Comparison of ENCODE assay signal across 18 mouse cellular contexts in genomic region chr11:84344522-84345236, GRCm38 (mm10).
DNase-seq lines count a peak whose midpoint lies in the region; ATAC-seq and TF ChIP-seq lines count a peak whose summit lies in the region.
"Had no signal": no experiment of that assay in that cellular context is flagged by ENCODE, and none has a peak within 500 bp of the region (broad histone marks: within the 10 kb centered on the region; RNA-seq: fewer than 3 reads in every experiment).

No protein-coding gene starts in this region.

- no peak overlapping the region for H3K4me3 ChIP-seq in embryonic facial prominence, embryonic 14.5 days (ENCODE audit: low read depth, low read length)
- no peak overlapping the region for H3K4me3 ChIP-seq in embryonic facial prominence, embryonic 10.5 days
- H3K4me3 ChIP-seq in heart, embryonic 13.5 days = no peak overlapping the region
- H3K4me3 ChIP-seq in limb, embryonic 14.5 days (replicated peaks; ENCODE audit: low read length) = no peak overlapping the region
- no peak overlapping the region for H3K4me3 ChIP-seq in limb, embryonic 10.5 days
- H3K4me3 ChIP-seq in myocyte = no peak overlapping the region
- H3K4me3 ChIP-seq: kidney, embryonic 15.5 days; limb, embryonic 15.5 days had no signal

- H3K4me2 ChIP-seq in embryonic facial prominence, embryonic 14.5 days (ENCODE audit: low read depth, low read length) = no peak overlapping the region
- H3K4me2 ChIP-seq in heart, embryonic 13.5 days = peak overlapping the region; percentile 44
- no peak overlapping the region for H3K4me2 ChIP-seq in limb, embryonic 14.5 days (replicated peaks; ENCODE audit: low read depth, low read length, severe bottlenecking)
- H3K4me2 ChIP-seq in myocyte (ENCODE audit: low read depth) = peak overlapping the region; percentile 25
- H3K4me2 ChIP-seq: kidney, embryonic 15.5 days; limb, embryonic 15.5 days had no signal

- peak overlapping the region; percentile 39; the same call in 1 of the 2 replicates for H3K27ac ChIP-seq in embryonic facial prominence, embryonic 14.5 days (replicated peaks; ENCODE audit: low read depth, low read length)
- no peak overlapping the region for H3K27ac ChIP-seq in embryonic facial prominence, embryonic 10.5 days (replicated peaks)
- H3K27ac ChIP-seq in heart, embryonic 13.5 days (replicated peaks) = peak overlapping the region; percentile 66
- no peak overlapping the region for H3K27ac ChIP-seq in limb, embryonic 14.5 days (replicated peaks; ENCODE audit: low read depth, low read length)
- no peak overlapping the region for H3K27ac ChIP-seq in limb, embryonic 10.5 days
- H3K27ac ChIP-seq: kidney, embryonic 15.5 days; limb, embryonic 15.5 days had no signal

- WGBS in embryonic facial prominence, embryonic 14.5 days = 61% methylated on average over 6 of the region's 6 CpGs
- WGBS in embryonic facial prominence, embryonic 10.5 days = 79% methylated on average over 6 of the region's 6 CpGs
- WGBS in heart, embryonic 13.5 days = 41% methylated on average over 6 of the region's 6 CpGs
- 74% methylated on average over 6 of the region's 6 CpGs for WGBS in limb, embryonic 14.5 days
- WGBS in limb, embryonic 10.5 days = 89% methylated on average over 6 of the region's 6 CpGs

- H3K9me3 ChIP-seq in embryonic facial prominence, embryonic 14.5 days (ENCODE audit: control insufficient read depth, low read length) = no peaks in the 10 kb centered on the region
- no peaks in the 10 kb centered on the region for H3K9me3 ChIP-seq in embryonic facial prominence, embryonic 10.5 days
- H3K9me3 ChIP-seq in heart, embryonic 13.5 days = no peaks in the 10 kb centered on the region
- H3K9me3 ChIP-seq in limb, embryonic 14.5 days (ENCODE audit: control insufficient read depth, low read length) = no peaks in the 10 kb centered on the region
- no peaks in the 10 kb centered on the region for H3K9me3 ChIP-seq in limb, embryonic 10.5 days (replicated peaks)
- H3K9me3 ChIP-seq: kidney, embryonic 15.5 days; limb, embryonic 15.5 days had no signal

- DNase-seq in embryonic facial prominence, embryonic 14.5 days (ENCODE audit: low spot score) = peak; percentile 56
- DNase-seq in embryonic facial prominence, embryonic 10.5 days (ENCODE audit: low spot score) = no peak
- DNase-seq in heart, adult 8-10 months (ENCODE audit: low spot score) = no peak
- peak; percentile 13 for DNase-seq in limb, embryonic 14.5 days (ENCODE audit: low spot score)
- no peak for DNase-seq in limb, embryonic 10.5 days (ENCODE audit: low spot score)
- no peak for DNase-seq in frontal cortex, postnatal 36 days (ENCODE audit: low spot score in 2 of 2)
- DNase-seq: cerebellum, adult 9-11 months; forebrain, postnatal 0 days; lung, postnatal 10 days; right cerebral cortex, postnatal 25 days; thymus, postnatal 36 days had no signal

- H3K27me3 ChIP-seq in embryonic facial prominence, embryonic 14.5 days (replicated peaks; ENCODE audit: control insufficient read depth, insufficient read depth, low read length) = no peaks in the 10 kb centered on the region
- H3K27me3 ChIP-seq in embryonic facial prominence, embryonic 10.5 days (replicated peaks; ENCODE audit: low read depth, poor library complexity, severe bottlenecking) = no peaks in the 10 kb centered on the region
- no peaks in the 10 kb centered on the region for H3K27me3 ChIP-seq in heart, embryonic 13.5 days (replicated peaks)
- no peaks in the 10 kb centered on the region for H3K27me3 ChIP-seq in limb, embryonic 14.5 days (ENCODE audit: control insufficient read depth, insufficient read depth, low read length)
- H3K27me3 ChIP-seq in limb, embryonic 10.5 days (ENCODE audit: low read depth, poor library complexity, severe bottlenecking) = no peaks in the 10 kb centered on the region
- no peaks in the 10 kb centered on the region for H3K27me3 ChIP-seq in myocyte (ENCODE audit: control insufficient read depth, insufficient read depth, insufficient read length)
- H3K27me3 ChIP-seq: kidney, embryonic 15.5 days; limb, embryonic 15.5 days; Patski had no signal

- peak; percentile 68; the same call in 1 of the 2 replicates for ATAC-seq in embryonic facial prominence, embryonic 14.5 days (ENCODE audit: low read depth)
- no peak for ATAC-seq in heart, embryonic 13.5 days (ENCODE audit: extremely low read depth, insufficient number of reproducible peaks, low FRiP score, low TSS enrichment)
- no peak for ATAC-seq in limb, embryonic 14.5 days (ENCODE audit: low FRiP score, low read depth)
- ATAC-seq: activated CD4-positive, CD25-positive, alpha-beta regulatory T cell, adult 4 months; forebrain, postnatal 0 days; intestine, embryonic 16.5 days; Patski had no signal

- H3ac ChIP-seq in myocyte (ENCODE audit: control insufficient read depth, insufficient read length) = no peak overlapping the region

- H3K9ac ChIP-seq in embryonic facial prominence, embryonic 14.5 days (ENCODE audit: low read depth, low read length) = no peak overlapping the region
- no peak overlapping the region for H3K9ac ChIP-seq in heart, embryonic 13.5 days
- H3K9ac ChIP-seq in limb, embryonic 14.5 days (ENCODE audit: low read depth, low read length, severe bottlenecking) = no peak overlapping the region
- H3K9ac ChIP-seq: forebrain, postnatal 0 days; kidney, embryonic 15.5 days; limb, embryonic 15.5 days had no signal

- no peaks in the 10 kb centered on the region for H3K36me3 ChIP-seq in embryonic facial prominence, embryonic 14.5 days (ENCODE audit: control insufficient read depth, insufficient read depth, low read length)
- peaks cover 15% of the 10 kb centered on the region for H3K36me3 ChIP-seq in embryonic facial prominence, embryonic 10.5 days (replicated peaks)
- H3K36me3 ChIP-seq in heart, embryonic 13.5 days = 0 out of 2 replicates have a peak, but pooled peaks cover 2% of the 10 kb centered on the region
- no peaks in the 10 kb centered on the region for H3K36me3 ChIP-seq in limb, embryonic 14.5 days (ENCODE audit: control insufficient read depth, insufficient read depth, low read length)
- peaks cover 29% of the 10 kb centered on the region for H3K36me3 ChIP-seq in limb, embryonic 10.5 days
- H3K36me3 ChIP-seq in myocyte (ENCODE audit: control insufficient read depth, insufficient read depth) = peaks cover 53% of the 10 kb centered on the region
- H3K36me3 ChIP-seq: kidney, embryonic 15.5 days had no signal

- TF ChIP-seq POLR2A in limb, embryonic 14.5 days (IDR thresholded peaks at IDR 0.05; ENCODE audit: borderline replicate concordance, extremely low read depth, insufficient read depth, insufficient read length) = no peak
- TF ChIP-seq POLR2A in myocyte (IDR thresholded peaks at IDR 0.05; ENCODE audit: insufficient read length, low read depth) = no peak

- no peaks in the 10 kb centered on the region for H3K79me2 ChIP-seq in myocyte (ENCODE audit: control insufficient read depth, insufficient read depth)

- 0 out of 2 replicates have a peak, but pooled peaks cover 6% of the 10 kb centered on the region for H3K4me1 ChIP-seq in embryonic facial prominence, embryonic 14.5 days (ENCODE audit: control insufficient read depth, insufficient read depth, low read length)
- 0 out of 2 replicates have a peak, but pooled peaks cover 2% of the 10 kb centered on the region for H3K4me1 ChIP-seq in embryonic facial prominence, embryonic 10.5 days
- H3K4me1 ChIP-seq in heart, embryonic 13.5 days = peaks cover 24% of the 10 kb centered on the region
- H3K4me1 ChIP-seq in limb, embryonic 14.5 days (ENCODE audit: control insufficient read depth, insufficient read depth, low read length) = no peaks in the 10 kb centered on the region
- no peaks in the 10 kb centered on the region for H3K4me1 ChIP-seq in limb, embryonic 10.5 days
- H3K4me1 ChIP-seq: kidney, embryonic 15.5 days; limb, embryonic 15.5 days had no signal

TF ChIP-seq in myocyte, 11 proteins besides CTCF, POLR2A, EP300 and RAD21:
- TF ChIP-seq REST (IDR thresholded peaks at IDR 0.05; ENCODE audit: insufficient read depth, insufficient read length) = no peak
- TF ChIP-seq MYOG (IDR thresholded peaks at IDR 0.05; ENCODE audit: control insufficient read depth in 1 of 3, insufficient read depth in 1 of 3, insufficient read length in 2 of 3, low read depth in 2 of 3) = no peak
- no peak for TF ChIP-seq E2F4 (IDR thresholded peaks at IDR 0.05; ENCODE audit: insufficient read depth)
- TF ChIP-seq MAX (IDR thresholded peaks at IDR 0.05; ENCODE audit: low read depth) = no peak
- no peak for TF ChIP-seq MYOD1 (IDR thresholded peaks at IDR 0.05; ENCODE audit: control insufficient read depth in 1 of 3, insufficient read length in 2 of 3, low read depth in 2 of 3)
- no peak for TF ChIP-seq TCF3 (IDR thresholded peaks at IDR 0.05; ENCODE audit: insufficient read length, low read depth)
- no peak for TF ChIP-seq POLR2AphosphoS2 (IDR thresholded peaks at IDR 0.05; ENCODE audit: insufficient read length, low read depth)
- no peak for TF ChIP-seq CEBPB (IDR thresholded peaks at IDR 0.05; ENCODE audit: insufficient read depth, poor library complexity, severe bottlenecking)
- TF ChIP-seq USF1 (IDR thresholded peaks at IDR 0.05; ENCODE audit: low read depth) = no peak
- TF ChIP-seq SRF (IDR thresholded peaks at IDR 0.05; ENCODE audit: control insufficient read depth, insufficient read length, low read depth) = no peak
- no peak for TF ChIP-seq TCF12 (IDR thresholded peaks at IDR 0.05; ENCODE audit: insufficient read depth, poor library complexity, severe bottlenecking)

Comparison
In these comparisons a context has a peak if more than half of its experiments do, and no peak if none do; other contexts are left out.
1. DNase-seq: peak in embryonic facial prominence, embryonic 14.5 days (single experiment) and limb, embryonic 14.5 days (single experiment); none in embryonic facial prominence, embryonic 10.5 days (single experiment), heart, adult 8-10 months (single experiment), limb, embryonic 10.5 days (single experiment) and frontal cortex, postnatal 36 days (0 of 2).
2. H3K27ac ChIP-seq: peak in embryonic facial prominence, embryonic 14.5 days (single experiment) and heart, embryonic 13.5 days (single experiment); none in embryonic facial prominence, embryonic 10.5 days (single experiment), limb, embryonic 14.5 days (single experiment) and limb, embryonic 10.5 days (single experiment).
3. H3K4me2 ChIP-seq: peak in heart, embryonic 13.5 days (single experiment) and myocyte (single experiment); none in embryonic facial prominence, embryonic 14.5 days (single experiment) and limb, embryonic 14.5 days (single experiment).